ENCODE assay signal across 28 mouse cellular contexts in genomic region chr9:100596317-100596716, GRCm38 (mm10). TPM values are rescaled to one million over a fixed set of nuclear protein-coding genes. Genes with fewer than 3 reads are reported as not detected.
DNase-seq lines count a peak whose midpoint lies in the region; ATAC-seq and TF ChIP-seq lines count a peak whose summit lies in the region.
"Had no signal": no experiment of that assay in that cellular context is flagged by ENCODE, and none has a peak within 500 bp of the region (broad histone marks: within the 10 kb centered on the region; RNA-seq: fewer than 3 reads in every experiment).

No protein-coding gene starts in this region.

- WGBS in liver, postnatal 0 days (ENCODE audit: insufficient replicate concordance) = 82% methylated on average over 8 of the region's 8 CpGs
- 88% methylated on average over 8 of the region's 8 CpGs for WGBS in hindbrain, embryonic 13.5 days

- no peak overlapping the region for H3K4me2 ChIP-seq in liver, postnatal 0 days (ENCODE audit: low read depth, low read length)
- H3K4me2 ChIP-seq in hindbrain, embryonic 13.5 days = no peak overlapping the region
- H3K4me2 ChIP-seq: embryonic facial prominence, embryonic 15.5 days; forebrain, embryonic 15.5 days; hindbrain, embryonic 15.5 days; intestine, embryonic 15.5 days; limb, embryonic 13.5 days; midbrain, embryonic 15.5 days; neural tube, embryonic 13.5 days had no signal

- H3K4me1 ChIP-seq in liver, postnatal 0 days (ENCODE audit: insufficient read depth) = no peaks in the 10 kb centered on the region
- peaks cover 16% of the 10 kb centered on the region for H3K4me1 ChIP-seq in hindbrain, embryonic 13.5 days (replicated peaks)
- H3K4me1 ChIP-seq: embryonic facial prominence, embryonic 15.5 days; heart, embryonic 10.5 days; intestine, embryonic 15.5 days had no signal

- ATAC-seq in liver, postnatal 0 days = no peak
- no peak for ATAC-seq in hindbrain, embryonic 13.5 days (ENCODE audit: low FRiP score)
- ATAC-seq: activated CD4-positive, CD25-positive, alpha-beta regulatory T cell, adult 4 months; forebrain, embryonic 15.5 days; intestine, embryonic 15.5 days; midbrain, embryonic 15.5 days; Patski had no signal

- no peak overlapping the region for H3K27ac ChIP-seq in liver, postnatal 0 days (ENCODE audit: low read depth)
- H3K27ac ChIP-seq in hindbrain, embryonic 13.5 days = no peak overlapping the region
- H3K27ac ChIP-seq: embryonic facial prominence, embryonic 15.5 days; forebrain, embryonic 15.5 days; heart, embryonic 10.5 days; hindbrain, embryonic 15.5 days; intestine, embryonic 15.5 days; limb, embryonic 13.5 days; midbrain, embryonic 15.5 days; neural tube, embryonic 13.5 days had no signal

- TF ChIP-seq EP300 in liver, postnatal 0 days (IDR thresholded peaks at IDR 0.05; ENCODE audit: low read depth) = no peak

- TF ChIP-seq CTCF in liver, postnatal 0 days (IDR thresholded peaks at IDR 0.05; ENCODE audit: low read depth) = no peak

- H3K27me3 ChIP-seq in liver, postnatal 0 days (ENCODE audit: insufficient read depth, low read length) = no peaks in the 10 kb centered on the region
- H3K27me3 ChIP-seq in hindbrain, embryonic 13.5 days = no peaks in the 10 kb centered on the region; the same call in 1 of the 2 replicates
- H3K27me3 ChIP-seq: embryonic facial prominence, embryonic 15.5 days; forebrain, embryonic 15.5 days; hindbrain, embryonic 15.5 days; intestine, embryonic 15.5 days; limb, embryonic 13.5 days; midbrain, embryonic 15.5 days; neural tube, embryonic 13.5 days; Patski had no signal

- no peaks in the 10 kb centered on the region for H3K36me3 ChIP-seq in liver, postnatal 0 days (replicated peaks; ENCODE audit: insufficient read depth, low read length)
- H3K36me3 ChIP-seq in hindbrain, embryonic 13.5 days = no peaks in the 10 kb centered on the region
- H3K36me3 ChIP-seq: embryonic facial prominence, embryonic 15.5 days; forebrain, embryonic 15.5 days; heart, embryonic 10.5 days; hindbrain, embryonic 15.5 days; intestine, embryonic 15.5 days; limb, embryonic 13.5 days; midbrain, embryonic 15.5 days; neural tube, embryonic 13.5 days had no signal

- H3K9ac ChIP-seq in liver, postnatal 0 days (replicated peaks) = no peak overlapping the region
- no peak overlapping the region for H3K9ac ChIP-seq in hindbrain, embryonic 13.5 days
- H3K9ac ChIP-seq: embryonic facial prominence, embryonic 15.5 days; forebrain, embryonic 15.5 days; hindbrain, embryonic 15.5 days; intestine, embryonic 15.5 days; limb, embryonic 13.5 days; midbrain, embryonic 15.5 days; neural tube, embryonic 13.5 days had no signal

- no peaks in the 10 kb centered on the region for H3K9me3 ChIP-seq in liver, postnatal 0 days (ENCODE audit: low read length)
- no peaks in the 10 kb centered on the region for H3K9me3 ChIP-seq in hindbrain, embryonic 13.5 days
- H3K9me3 ChIP-seq: embryonic facial prominence, embryonic 15.5 days; forebrain, embryonic 15.5 days; heart, embryonic 10.5 days; hindbrain, embryonic 15.5 days; intestine, embryonic 15.5 days; limb, embryonic 13.5 days; midbrain, embryonic 15.5 days; neural tube, embryonic 13.5 days had no signal

- H3K4me3 ChIP-seq in liver, postnatal 0 days (ENCODE audit: low read depth, low read length) = no peak overlapping the region
- H3K4me3 ChIP-seq in hindbrain, embryonic 13.5 days = no peak overlapping the region
- H3K4me3 ChIP-seq: embryonic facial prominence, embryonic 15.5 days; forebrain, embryonic 15.5 days; heart, embryonic 10.5 days; hindbrain, embryonic 15.5 days; intestine, embryonic 15.5 days; limb, embryonic 13.5 days; midbrain, embryonic 15.5 days; neural tube, embryonic 13.5 days had no signal

- DNase-seq in liver = peak; percentile 51
- no peak for DNase-seq in liver, postnatal 0 days
- peak; percentile 79 for DNase-seq in R1 (ENCODE audit: low read depth, low spot score)
- peak; percentile 9 for DNase-seq in induced T-regulatory cell, adult 2 months (ENCODE audit: low read depth)
- DNase-seq in natural killer cell, adult 2 months (ENCODE audit: low spot score in 2 of 2) = no peak
- DNase-seq in spleen, postnatal 14 days (ENCODE audit: low spot score in 2 of 2) = no peak
- DNase-seq: adrenal gland, postnatal 14 days; cerebellum, adult 11-12 months; heart, postnatal 4 days; kidney, adult 8-10 months; kidney, postnatal 10 days; lung, adult 18-20 months; lung, postnatal 14 days; retina, postnatal 1 day; right cerebral cortex, postnatal 25 days; spleen, adult 18-20 months; thymus, postnatal 14 days had no signal

RNA-seq across cellular contexts. Expression of gene Stag1, which starts 1.3 kb away (rescaled TPM):
- 17.3 and 20.4 TPM in 2 replicates for polyA plus RNA-seq in liver, postnatal 0 days (2015; fragmentation: Nextera tagmentation; extraction: Ambion mirVana)
- polyA plus RNA-seq in hindbrain, embryonic 13.5 days (2015; fragmentation: Nextera tagmentation; extraction: Ambion mirVana) = 42.8 and 44.7 TPM in 2 replicates

RNA-seq across cellular contexts. Expression of gene Slc35g2, which starts 25.4 kb away (rescaled TPM):
- 1.4 and 1.6 TPM in 2 replicates for polyA plus RNA-seq in liver, postnatal 0 days (2015; fragmentation: Nextera tagmentation; extraction: Ambion mirVana)
- polyA plus RNA-seq in hindbrain, embryonic 13.5 days (2015; fragmentation: Nextera tagmentation; extraction: Ambion mirVana) = 15.4 and 16.6 TPM in 2 replicates

RNA-seq across cellular contexts. Expression of gene Nck1, which starts 50.4 kb away (rescaled TPM):
- 26.3 and 31.8 TPM in 2 replicates for polyA plus RNA-seq in liver, postnatal 0 days (2015; fragmentation: Nextera tagmentation; extraction: Ambion mirVana)
- 64.3 and 66.5 TPM in 2 replicates for polyA plus RNA-seq in hindbrain, embryonic 13.5 days (2015; fragmentation: Nextera tagmentation; extraction: Ambion mirVana)

Comparison
In these comparisons a context has a peak if more than half of its experiments do, and no peak if none do; other contexts are left out.
1. DNase-seq: peak in liver (single experiment), R1 (single experiment) and induced T-regulatory cell, adult 2 months (single experiment); none in liver, postnatal 0 days (single experiment), natural killer cell, adult 2 months (0 of 2) and spleen, postnatal 14 days (0 of 2).